Mouse (Mus musculus): ENCODE results near the gene Hacd2. TPM values are rescaled to one million over a fixed set of nuclear protein-coding genes. Genes with fewer than 3 reads are reported as not detected.
A peak's percentile ranks its signal among the peaks of the same experiment; 100 is the strongest.

Hacd2 gene
- polyA plus RNA-seq, 1 experiment from 2014 or later, result 49.1 TPM

GRCm38 (mm10) chr16:35154641-35155390 lies 132.6 kb downstream of the Hacd2 start, which contains the start of gene Adcy5:
TSS of gene Adcy5 (plus strand) at chr16:35154877.
- H3K27me3 ChIP-seq (replicated peaks; ENCODE audit: control insufficient read depth, insufficient read depth, low read length), result peaks cover 85% of the 10 kb centered on the region
- ATAC-seq (replicated peaks; ENCODE audit: low FRiP score), result peak; percentile 28; the same call in 1 of the 2 replicates
- peak within 1 kb of the TSS; percentile 77 for H3K4me2 ChIP-seq
- under 1% methylated on average over 62 of the region's 104 CpGs for WGBS
- H3K27ac ChIP-seq (ENCODE audit: low read depth, low read length), result no peak within 1 kb of the TSS
- H3K4me3 ChIP-seq (ENCODE audit: low read depth, low read length), result peak within 1 kb of the TSS; percentile 57
- H3K9ac ChIP-seq (ENCODE audit: low read depth, low read length), result no peak within 1 kb of the TSS; the same call in none of the 2 replicates
- no peaks in the 10 kb centered on the region; the same call in 1 of the 2 replicates for H3K4me1 ChIP-seq (replicated peaks; ENCODE audit: control insufficient read depth, insufficient read depth, low read length)
- DNase-seq (ENCODE audit: low spot score), result peak; percentile 62
- no peaks in the 10 kb centered on the region for H3K36me3 ChIP-seq (ENCODE audit: control insufficient read depth, insufficient read depth, low read length)
- H3K9me3 ChIP-seq (ENCODE audit: control insufficient read depth, low read length), result no peaks in the 10 kb centered on the region

DNA sequence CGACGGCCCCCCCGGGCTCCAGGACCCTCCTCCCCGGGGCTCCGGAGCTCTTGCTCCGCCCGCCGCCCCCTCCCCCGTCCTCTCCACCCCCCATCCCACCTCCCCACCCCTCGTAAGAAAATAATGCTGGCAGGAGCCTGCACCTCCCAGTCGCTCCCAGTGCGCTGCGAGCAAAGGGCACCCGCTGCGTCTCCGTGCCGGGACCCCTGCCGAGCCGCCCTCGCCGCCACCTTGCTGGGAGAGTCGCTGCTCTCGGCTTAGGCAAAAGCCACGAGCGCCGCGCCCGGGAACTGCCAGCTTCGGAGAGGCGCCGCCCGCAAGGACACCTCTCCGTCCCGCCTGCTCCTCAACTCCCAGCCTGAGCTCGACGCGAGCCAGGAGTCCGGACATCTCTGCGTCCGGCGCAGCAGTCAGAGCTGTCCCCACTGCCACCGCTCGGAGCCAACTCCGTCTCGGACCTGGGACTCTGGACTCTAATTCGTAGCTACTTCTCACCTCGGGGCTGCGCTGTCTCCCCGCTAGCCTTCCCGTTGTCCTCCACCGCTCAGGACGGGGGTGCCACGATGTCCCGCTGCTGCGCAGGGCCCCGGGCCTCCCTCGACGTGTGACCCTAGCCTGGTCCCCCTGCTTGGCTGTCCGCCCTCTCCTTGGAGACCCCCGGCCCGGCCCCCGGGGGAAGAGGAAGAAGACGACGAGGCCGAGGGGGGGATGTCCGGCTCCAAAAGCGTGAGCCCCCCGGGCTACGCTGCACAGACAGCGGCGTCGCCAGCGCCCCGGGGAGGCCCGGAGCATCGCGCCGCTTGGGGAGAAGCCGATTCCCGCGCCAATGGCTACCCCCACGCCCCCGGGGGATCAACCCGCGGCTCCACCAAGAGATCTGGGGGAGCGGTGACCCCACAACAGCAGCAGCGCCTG lies 133.4 kb downstream of the Hacd2 start:
- H3K27me3 ChIP-seq (replicated peaks; ENCODE audit: control insufficient read depth, insufficient read depth, low read length), result peaks cover 88% of the 10 kb centered on the region
- ATAC-seq (replicated peaks; ENCODE audit: low FRiP score), result no peak; the same call in 1 of the 2 replicates
- no peaks in the 10 kb centered on the region for H3K9me3 ChIP-seq (ENCODE audit: control insufficient read depth, low read length)
- peak overlapping the region; percentile 57 for H3K4me3 ChIP-seq (ENCODE audit: low read depth, low read length)
- no peak overlapping the region; the same call in 1 of the 2 replicates for H3K9ac ChIP-seq (ENCODE audit: low read depth, low read length)
- H3K4me1 ChIP-seq (replicated peaks; ENCODE audit: control insufficient read depth, insufficient read depth, low read length), result no peaks in the 10 kb centered on the region; the same call in 1 of the 2 replicates
- peak overlapping the region; percentile 77 for H3K4me2 ChIP-seq
- no peak overlapping the region for H3K27ac ChIP-seq (ENCODE audit: low read depth, low read length)
- 2% methylated on average over 78 of the region's 87 CpGs for WGBS
- DNase-seq (ENCODE audit: low spot score), result peak; percentile 57
- no peaks in the 10 kb centered on the region for H3K36me3 ChIP-seq (ENCODE audit: control insufficient read depth, insufficient read depth, low read length)

GRCm38 (mm10) chr16:35156306-35156695 lies 134.1 kb downstream of the Hacd2 start:
- Histone ChIP-seq H3K9me3 (ENCODE audit: control insufficient read depth, low read length) (no peaks in the 10 kb centered on the region), H3K36me3 (ENCODE audit: control insufficient read depth, insufficient read depth, low read length) (no peaks in the 10 kb centered on the region), H3K4me3 (ENCODE audit: low read depth, low read length) (peak overlapping the region; percentile 57), H3K27ac (ENCODE audit: low read depth, low read length) (no peak overlapping the region), H3K4me1 (replicated peaks; ENCODE audit: control insufficient read depth, insufficient read depth, low read length) (no peaks in the 10 kb centered on the region; the same call in 1 of the 2 replicates), H3K27me3 (replicated peaks; ENCODE audit: control insufficient read depth, insufficient read depth, low read length) (peaks cover 85% of the 10 kb centered on the region), H3K4me2 (peak overlapping the region; percentile 77), H3K9ac (ENCODE audit: low read depth, low read length) (no peak overlapping the region)
- ATAC-seq (replicated peaks; ENCODE audit: low FRiP score), result no peak
- 3% methylated on average over 48 of the region's 48 CpGs for WGBS
- peak; percentile 40 for DNase-seq (ENCODE audit: low spot score)

- no peak overlapping the region for H3K27ac ChIP-seq (ENCODE audit: low read depth, low read length)
- DNase-seq (ENCODE audit: low spot score) (no peak), ATAC-seq (replicated peaks; ENCODE audit: low FRiP score) (no peak)
- H3K4me2 ChIP-seq, result peak overlapping the region; percentile 77; the same call in 1 of the 2 replicates
- WGBS, result 66% methylated on average over 21 of the region's 21 CpGs
- H3K4me1 ChIP-seq (replicated peaks; ENCODE audit: control insufficient read depth, insufficient read depth, low read length), result no peaks in the 10 kb centered on the region; the same call in 1 of the 2 replicates
- H3K27me3 ChIP-seq (replicated peaks; ENCODE audit: control insufficient read depth, insufficient read depth, low read length), result peaks cover 79% of the 10 kb centered on the region
- H3K9ac ChIP-seq (ENCODE audit: low read depth, low read length), result no peak overlapping the region
- H3K36me3 ChIP-seq (ENCODE audit: control insufficient read depth, insufficient read depth, low read length), result no peaks in the 10 kb centered on the region
- H3K9me3 ChIP-seq (ENCODE audit: control insufficient read depth, low read length), result no peaks in the 10 kb centered on the region
- no peak overlapping the region for H3K4me3 ChIP-seq (ENCODE audit: low read depth, low read length)
Observed at GRCm38 (mm10) chr16:35156832-35157231, 134.6 kb downstream of the Hacd2 start.

Other genes starting within 250 kb of the Hacd2 start
- 0.48 and 0.52 TPM in 2 replicates for gene Adcy5, start 132.4 kb downstream of the Hacd2 start, polyA plus RNA-seq (2014; fragmentation: Nextera tagmentation; extraction: Ambion mirVana)

Measured in liver, embryonic 11.5 days (tissue).